Mouse (Mus musculus) midbrain, embryonic 14.5 days (tissue): ENCODE results near the gene Med16. TPM values are rescaled to one million over a fixed set of nuclear protein-coding genes. Genes with fewer than 3 reads are reported as not detected.
"Not testable (repeated sequence)": the region's sequence is repeated elsewhere in the genome, so short reads cannot be mapped to it uniquely, and the experiment has no call there.

Experiments
- ATAC-seq: fragments of 200-750 bp; cut with Nextera tagmentation; 2 replicates; pipeline ENCODE4 v1.8.0; 2017; ENCODE audit warnings: moderate number of reproducible peaks, moderate library complexity; ENCODE audit not compliant: low FRiP score, low TSS enrichment
- DNase-seq: peaks from one replicate; pipeline ENCODE4 v3.0.0-alpha.2; 2015
- H3K27ac ChIP-seq: fragments of 300-500 bp; sonication (generic); replicated peaks from 2 replicates; pipeline ENCODE4 v1.5.1; 2014; ENCODE audit warnings: mild to moderate bottlenecking, low read depth, low read length, moderate library complexity
- H3K27me3 ChIP-seq: fragments of 300-500 bp; sonication (generic); 2 replicates; pipeline ENCODE4 v1.6.1; 2014; ENCODE audit warnings: low read length, control low read depth, mixed read lengths; ENCODE audit not compliant: control insufficient read depth, insufficient read depth
- H3K36me3 ChIP-seq: fragments of 300-500 bp; sonication (generic); 2 replicates; pipeline ENCODE4 v1.6.1; 2014; ENCODE audit warnings: low read length, control low read depth; ENCODE audit not compliant: control insufficient read depth, insufficient read depth
- H3K4me1 ChIP-seq: fragments of 300-500 bp; sonication (generic); 2 replicates; pipeline ENCODE4 v1.6.1; 2014; ENCODE audit warnings: mild to moderate bottlenecking, antibody characterized with exemption, low read length, control low read depth; ENCODE audit not compliant: control insufficient read depth, insufficient read depth
- H3K4me2 ChIP-seq: fragments of 300-500 bp; sonication (generic); 2 replicates; pipeline ENCODE4 v1.6.1; 2014; ENCODE audit warnings: mild to moderate bottlenecking, low read length, moderate library complexity
- H3K4me3 ChIP-seq: fragments of 300-500 bp; sonication (generic); replicated peaks from 2 replicates; pipeline ENCODE4 v1.5.1; 2014; ENCODE audit warnings: low read depth, low read length
- H3K9ac ChIP-seq: fragments of 300-500 bp; sonication (generic); replicated peaks from 2 replicates; pipeline ENCODE4 v1.6.1; 2014; ENCODE audit warnings: mild to moderate bottlenecking, low read length, moderate library complexity
- H3K9me3 ChIP-seq: fragments of 300-500 bp; sonication (generic); 2 replicates; pipeline ENCODE4 v1.6.1; 2016; ENCODE audit warnings: low read length, control low read depth, mixed read lengths; ENCODE audit not compliant: control insufficient read depth
- WGBS: fragments of 180-500 bp; shearing (Covaris S2); extraction: QIAGEN DNeasy Blood & Tissue Kit; methylation state at CpG from one replicate; pipeline ENCODE4 v1.1.7; 2014; 5-methylcytosine and 5-hydroxymethylcytosine counted together
- polyA plus RNA-seq: library from polyadenylated mRNA; unstranded; fragments of >200 nt; fragmentation: Nextera tagmentation; extraction: Ambion mirVana; gene quantifications from 2 replicates; pipeline ENCODE4 v1.2.1, GENCODE M21; 2014

Med16 gene
- polyA plus RNA-seq, 1 experiment from 2014 or later = 57.2 TPM

DNA sequence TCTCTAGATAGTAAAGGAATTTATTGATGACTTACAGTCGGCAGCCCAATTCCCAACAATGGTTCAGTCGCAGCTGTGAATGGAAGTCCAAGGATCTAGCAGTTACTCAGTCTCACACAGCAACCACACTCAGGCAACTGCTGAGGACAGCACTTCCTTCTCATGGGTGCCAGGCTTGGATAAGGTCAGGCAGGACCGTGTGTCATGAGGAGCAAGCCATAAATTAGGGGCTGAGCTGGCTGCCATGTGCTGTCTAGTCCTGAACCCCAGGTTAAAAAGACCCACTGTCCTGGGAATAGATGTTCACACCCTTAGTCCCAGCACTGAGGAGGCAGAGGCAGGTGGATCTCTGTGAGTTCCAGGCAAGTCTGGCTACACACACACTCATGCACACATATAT is 23.8 kb downstream of the Med16 start:
- WGBS = 64% methylated on average over 2 of the region's 3 CpGs
- not testable (repeated sequence) for H3K27me3 ChIP-seq

DNA sequence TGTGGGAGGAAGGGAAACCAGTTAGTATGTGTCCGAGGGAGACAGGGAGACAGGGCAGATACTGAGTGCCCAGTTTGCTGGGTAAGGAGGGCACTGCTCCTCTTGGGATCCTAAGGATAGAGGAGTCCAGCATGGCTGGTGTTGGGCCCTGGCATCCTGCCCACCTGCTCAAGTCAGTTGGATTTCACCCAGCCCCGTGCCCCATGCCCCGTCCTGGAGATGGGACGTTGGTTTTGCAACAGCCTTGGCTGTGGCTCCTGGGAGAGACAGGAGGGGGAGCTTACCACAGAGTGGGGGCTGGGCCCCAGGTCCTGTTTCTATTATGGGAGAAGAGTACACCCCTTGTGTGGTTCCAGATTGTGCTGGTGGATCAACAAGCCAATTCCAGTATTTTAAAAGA is 24.3 kb downstream of the Med16 start:
- no peaks in the 10 kb centered on the region for H3K4me1 ChIP-seq
- 65% methylated on average over 4 of the region's 4 CpGs for WGBS
- H3K27me3 ChIP-seq = no peaks in the 10 kb centered on the region; the same call in 1 of the 2 replicates
- no peak for ATAC-seq
- H3K36me3 ChIP-seq = no peaks in the 10 kb centered on the region
- H3K9ac ChIP-seq = no peak overlapping the region
- H3K9me3 ChIP-seq = no peaks in the 10 kb centered on the region
- H3K4me3 ChIP-seq = no peak overlapping the region
- no peak for DNase-seq
- no peak overlapping the region for H3K27ac ChIP-seq
- no peak overlapping the region for H3K4me2 ChIP-seq

More for the DNA sequence above, 23.8 kb downstream of the Med16 start:
- not testable (repeated sequence) for ATAC-seq, H3K27ac ChIP-seq, H3K36me3 ChIP-seq, H3K4me2 ChIP-seq, H3K4me1 ChIP-seq, H3K9me3 ChIP-seq, H3K4me3 ChIP-seq, DNase-seq, H3K9ac ChIP-seq

DNA sequence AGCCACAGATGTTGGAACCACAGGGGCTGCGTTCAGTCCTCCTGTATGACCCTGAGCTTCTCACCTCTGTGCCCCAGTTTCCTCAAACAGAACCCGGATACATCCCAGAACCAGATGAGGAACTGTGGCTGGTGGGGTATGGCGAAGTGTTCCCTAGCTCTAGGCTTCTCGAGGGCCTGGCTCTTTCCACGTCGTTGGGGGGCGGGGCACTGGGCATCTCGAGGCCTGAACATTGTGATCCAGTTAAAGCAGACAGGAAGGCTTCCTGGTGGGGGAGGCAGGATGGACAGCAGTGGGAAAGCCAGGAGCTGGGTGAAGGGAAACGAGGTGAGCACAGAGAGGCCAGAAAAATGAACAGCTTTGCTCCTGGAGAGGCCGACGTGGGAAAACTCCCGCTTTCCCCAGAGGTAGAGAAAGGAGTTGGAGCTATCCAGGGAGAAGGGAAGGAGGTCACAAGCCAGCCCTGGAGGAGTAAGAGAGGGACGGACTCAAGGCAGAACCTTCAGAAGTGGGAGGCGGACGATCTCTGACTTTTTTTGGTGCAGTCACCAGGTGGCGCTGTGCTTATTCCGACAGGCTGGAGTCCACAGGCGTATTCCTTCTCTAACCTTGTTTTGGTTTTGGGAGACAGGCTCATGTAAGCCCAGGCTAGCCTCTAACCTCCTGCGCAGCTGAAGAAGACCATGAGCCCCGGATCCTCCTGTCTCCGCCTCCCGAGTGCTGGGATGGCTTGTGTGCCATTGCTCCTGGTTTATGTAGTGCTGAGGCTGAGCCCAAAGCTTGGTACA is 25.2 kb downstream of the Med16 start:
- Histone ChIP-seq H3K36me3 (no peaks in the 10 kb centered on the region), H3K9ac (no peak overlapping the region), H3K9me3 (no peaks in the 10 kb centered on the region), H3K27ac (no peak overlapping the region), H3K4me1 (no peaks in the 10 kb centered on the region), H3K4me3 (no peak overlapping the region), H3K4me2 (no peak overlapping the region), H3K27me3 (no peaks in the 10 kb centered on the region; the same call in 1 of the 2 replicates)
- ATAC-seq (0 out of 2 replicates have a peak, but pooled peaks have one; percentile 32), DNase-seq (peak; percentile 88)
- 14% methylated on average over 22 of the region's 22 CpGs for WGBS

GRCm38 (mm10) chr10:79881981-79882380 is 26.7 kb downstream of the Med16 start:
- ATAC-seq = no peak
- Histone ChIP-seq H3K9ac (no peak overlapping the region), H3K27ac (no peak overlapping the region), H3K4me1 (no peaks in the 10 kb centered on the region), H3K9me3 (no peaks in the 10 kb centered on the region), H3K27me3 (no peaks in the 10 kb centered on the region; the same call in 1 of the 2 replicates), H3K4me3 (no peak overlapping the region), H3K36me3 (no peaks in the 10 kb centered on the region), H3K4me2 (peak overlapping the region; percentile 29)
- no peak for DNase-seq
- 5% methylated on average over 22 of the region's 22 CpGs for WGBS

DNA sequence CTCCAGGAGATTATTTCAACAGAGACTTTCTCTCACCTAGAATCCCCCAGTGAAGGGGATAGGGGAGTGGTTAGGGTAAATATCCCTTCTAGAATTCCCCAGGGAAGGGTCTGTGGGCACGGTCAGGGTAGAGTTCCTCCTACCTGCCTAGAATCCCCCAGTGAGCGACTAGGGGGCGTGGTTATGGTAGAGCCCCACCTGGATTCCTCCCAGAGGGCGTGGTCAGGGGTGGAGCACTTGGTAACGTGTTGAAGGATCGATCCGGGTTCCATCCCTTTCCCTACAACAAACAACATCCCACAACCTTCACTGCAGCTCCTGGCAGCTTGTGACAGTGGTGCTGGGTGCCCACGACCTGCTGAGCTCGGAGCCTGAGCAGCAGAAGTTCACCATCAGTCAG is 28.0 kb downstream of the Med16 start:
- H3K9ac ChIP-seq = no peak overlapping the region
- 16% methylated on average over 9 of the region's 9 CpGs for WGBS
- H3K4me1 ChIP-seq = no peaks in the 10 kb centered on the region
- no peak overlapping the region for H3K4me3 ChIP-seq
- H3K9me3 ChIP-seq = no peaks in the 10 kb centered on the region
- H3K4me2 ChIP-seq = no peak overlapping the region
- H3K27me3 ChIP-seq = no peaks in the 10 kb centered on the region; the same call in 1 of the 2 replicates
- ATAC-seq = no peak
- DNase-seq = no peak
- H3K36me3 ChIP-seq = no peaks in the 10 kb centered on the region
- H3K27ac ChIP-seq = no peak overlapping the region

DNA sequence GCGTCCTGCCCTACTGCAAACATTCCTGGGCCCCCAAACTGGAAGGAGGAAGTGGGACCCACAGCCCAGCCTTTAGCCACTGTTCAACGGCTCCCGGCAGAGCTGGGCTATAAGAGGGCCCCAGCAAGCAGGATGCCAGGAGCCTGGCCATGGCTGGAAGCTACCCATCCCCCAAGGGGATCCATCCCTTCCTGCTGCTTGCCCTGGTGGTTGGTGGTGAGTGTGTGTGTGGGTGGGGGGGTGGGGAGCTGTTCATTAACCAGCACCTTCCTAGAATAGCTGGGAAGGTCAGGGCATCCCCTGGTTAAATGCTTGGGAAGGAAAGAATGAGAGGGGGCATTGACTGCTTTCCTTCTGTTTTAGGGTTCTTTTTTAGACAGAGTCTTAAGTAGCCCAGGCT is 29.2 kb downstream of the Med16 start:
- DNase-seq (no peak), ATAC-seq (no peak)
- H3K9ac ChIP-seq = no peak overlapping the region
- peaks cover 7% of the 10 kb centered on the region for H3K4me1 ChIP-seq
- H3K4me2 ChIP-seq = no peak overlapping the region
- H3K27ac ChIP-seq = no peak overlapping the region
- H3K4me3 ChIP-seq = no peak overlapping the region
- H3K9me3 ChIP-seq = no peaks in the 10 kb centered on the region
- H3K27me3 ChIP-seq = no peaks in the 10 kb centered on the region; the same call in 1 of the 2 replicates
- 60% methylated on average over 3 of the region's 3 CpGs for WGBS
- H3K36me3 ChIP-seq = no peaks in the 10 kb centered on the region

GRCm38 (mm10) chr10:79877757-79878156 is 31.0 kb downstream of the Med16 start:
- Histone ChIP-seq H3K27ac (no peak overlapping the region), H3K27me3 (no peaks in the 10 kb centered on the region), H3K4me3 (no peak overlapping the region), H3K4me1 (peaks cover 11% of the 10 kb centered on the region), H3K4me2 (no peak overlapping the region), H3K9ac (no peak overlapping the region), H3K36me3 (no peaks in the 10 kb centered on the region), H3K9me3 (no peaks in the 10 kb centered on the region)
- no peak for DNase-seq
- no peak for ATAC-seq
- 26% methylated on average over 12 of the region's 12 CpGs for WGBS

- DNase-seq (no peak), ATAC-seq (no peak)
- Histone ChIP-seq H3K4me2 (no peak overlapping the region), H3K4me1 (peaks cover 15% of the 10 kb centered on the region), H3K36me3 (no peaks in the 10 kb centered on the region), H3K9me3 (no peaks in the 10 kb centered on the region), H3K4me3 (no peak overlapping the region), H3K27ac (no peak overlapping the region), H3K9ac (no peak overlapping the region), H3K27me3 (no peaks in the 10 kb centered on the region)
- WGBS = 55% methylated on average over 1 of the region's 1 CpGs
Measured at GRCm38 (mm10) chr10:79877174-79877573, 31.5 kb downstream of the Med16 start.

- peak within 1 kb of the TSS; percentile 97 for H3K27ac ChIP-seq
- peak within 1 kb of the TSS; percentile 94 for H3K9ac ChIP-seq
- peaks cover 22% of the 10 kb centered on the region for H3K36me3 ChIP-seq
- H3K4me1 ChIP-seq = peaks cover 24% of the 10 kb centered on the region
- no peaks in the 10 kb centered on the region for H3K9me3 ChIP-seq
- no peaks in the 10 kb centered on the region for H3K27me3 ChIP-seq
- peak within 1 kb of the TSS; percentile 89 for H3K4me3 ChIP-seq
- under 1% methylated on average over 57 of the region's 57 CpGs for WGBS
- peak; percentile 95 for DNase-seq
- peak within 1 kb of the TSS; percentile 97 for H3K4me2 ChIP-seq
- peak; percentile 88 for ATAC-seq
Measured at GRCm38 (mm10) chr10:79874290-79874862, 34.3 kb downstream of the Med16 start, which contains the start of the genes Prtn3 and Plppr3. Gene Prtn3 (plus strand): TSS chr10:79874476. Gene Plppr3 (minus strand): TSS chr10:79874634.
